Mouse (Mus musculus): ENCODE results near the gene Rps27a. TPM values are rescaled to one million over a fixed set of nuclear protein-coding genes. Genes with fewer than 3 reads are reported as not detected.
"Not testable (repeated sequence)": the region's sequence is repeated elsewhere in the genome, so short reads cannot be mapped to it uniquely, and the experiment has no call there.

Gene Rps27a
- polyA plus RNA-seq, 1 experiment from 2014 or later: 771 TPM

GRCm38 (mm10) chr11:29546762-29547161 lies 1.1 kb downstream of the Rps27a start:
- Histone ChIP-seq H3K27ac (no peak overlapping the region), H3K4me2 (replicated peaks) (peak overlapping the region; percentile 60), H3K36me3 (peaks cover 28% of the 10 kb centered on the region), H3K9me3 (replicated peaks) (no peaks in the 10 kb centered on the region), H3K9ac (peak overlapping the region; percentile 78), H3K4me3 (peak overlapping the region; percentile 54), H3K4me1 (peaks cover 9% of the 10 kb centered on the region), H3K27me3 (no peaks in the 10 kb centered on the region)
- 31% methylated on average over 2 of the region's 2 CpGs for WGBS
- ATAC-seq (ENCODE audit: low FRiP score): no peak

- peak overlapping the region; percentile 60 for H3K4me2 ChIP-seq (replicated peaks)
- 93% methylated on average over 2 of the region's 2 CpGs for WGBS
- not testable (repeated sequence) for H3K4me1 ChIP-seq; H3K27ac ChIP-seq; ATAC-seq (ENCODE audit: low FRiP score); H3K9me3 ChIP-seq (replicated peaks); H3K9ac ChIP-seq; H3K27me3 ChIP-seq
- H3K36me3 ChIP-seq: peaks cover 32% of the 10 kb centered on the region
- peak overlapping the region; percentile 54 for H3K4me3 ChIP-seq
Observed at GRCm38 (mm10) chr11:29546297-29546696, 1.6 kb downstream of the Rps27a start.

GRCm38 (mm10) chr11:29545150-29545752 lies 2.7 kb downstream of the Rps27a start:
- not testable (repeated sequence) for H3K9ac ChIP-seq; ATAC-seq (ENCODE audit: low FRiP score); H3K4me1 ChIP-seq; H3K4me2 ChIP-seq (replicated peaks); H3K4me3 ChIP-seq; H3K27me3 ChIP-seq; H3K27ac ChIP-seq; H3K9me3 ChIP-seq (replicated peaks)
- peaks cover 41% of the 10 kb centered on the region for H3K36me3 ChIP-seq
- 89% methylated on average over 4 of the region's 4 CpGs for WGBS

GRCm38 (mm10) chr11:29544225-29544945 lies 3.5 kb downstream of the Rps27a start:
- Histone ChIP-seq H3K27ac (no peak overlapping the region), H3K36me3 (peaks cover 43% of the 10 kb centered on the region), H3K27me3 (no peaks in the 10 kb centered on the region), H3K4me1 (peaks cover 9% of the 10 kb centered on the region), H3K9me3 (replicated peaks) (no peaks in the 10 kb centered on the region), H3K4me3 (no peak overlapping the region), H3K9ac (no peak overlapping the region), H3K4me2 (replicated peaks) (no peak overlapping the region)
- no peak for ATAC-seq (ENCODE audit: low FRiP score)
- WGBS: 91% methylated on average over 3 of the region's 3 CpGs

- 91% methylated on average over 1 of the region's 1 CpGs for WGBS
- Histone ChIP-seq H3K9ac (no peak overlapping the region), H3K4me3 (no peak overlapping the region), H3K4me2 (replicated peaks) (no peak overlapping the region), H3K9me3 (replicated peaks) (no peaks in the 10 kb centered on the region), H3K4me1 (no peaks in the 10 kb centered on the region), H3K27me3 (no peaks in the 10 kb centered on the region), H3K27ac (no peak overlapping the region), H3K36me3 (peaks cover 54% of the 10 kb centered on the region)
- ATAC-seq (ENCODE audit: low FRiP score): no peak
Observed at GRCm38 (mm10) chr11:29538201-29538600, 9.7 kb downstream of the Rps27a start.

GRCm38 (mm10) chr11:29525988-29526794 lies 21.7 kb downstream of the Rps27a start, which contains the start of gene Mtif2:
Gene Mtif2, plus strand, starts transcription at chr11:29526408.
- WGBS: 2% methylated on average over 47 of the region's 47 CpGs
- Histone ChIP-seq H3K36me3 (peaks cover 5% of the 10 kb centered on the region), H3K9me3 (replicated peaks) (no peaks in the 10 kb centered on the region), H3K27ac (peak within 1 kb of the TSS; percentile 82), H3K4me3 (peak within 1 kb of the TSS; percentile 72), H3K27me3 (no peaks in the 10 kb centered on the region), H3K9ac (peak within 1 kb of the TSS; percentile 77), H3K4me1 (peaks cover 11% of the 10 kb centered on the region), H3K4me2 (replicated peaks) (peak within 1 kb of the TSS; percentile 75)
- ATAC-seq (ENCODE audit: low FRiP score): peak; percentile 96

GRCm38 (mm10) chr11:29514682-29515412 lies 33.1 kb downstream of the Rps27a start, which contains the start of gene Prorsd1:
Gene Prorsd1, minus strand, starts transcription at chr11:29515033.
- H3K4me1 ChIP-seq: peaks cover 3% of the 10 kb centered on the region; the same call in 1 of the 2 replicates
- H3K27ac ChIP-seq: peak within 1 kb of the TSS; percentile 76
- H3K27me3 ChIP-seq: no peaks in the 10 kb centered on the region
- H3K4me3 ChIP-seq: peak within 1 kb of the TSS; percentile 56
- no peaks in the 10 kb centered on the region for H3K9me3 ChIP-seq (replicated peaks)
- ATAC-seq (ENCODE audit: low FRiP score): peak; percentile 98
- 3% methylated on average over 40 of the region's 40 CpGs for WGBS
- peak within 1 kb of the TSS; percentile 68 for H3K4me2 ChIP-seq (replicated peaks)
- peak within 1 kb of the TSS; percentile 64 for H3K9ac ChIP-seq
- H3K36me3 ChIP-seq: peaks cover 10% of the 10 kb centered on the region

GRCm38 (mm10) chr11:29514325-29514681 lies 33.6 kb downstream of the Rps27a start:
- WGBS: 29% methylated on average over 10 of the region's 10 CpGs
- ATAC-seq (ENCODE audit: low FRiP score): peak; percentile 1; the same call in 1 of the 2 replicates
- H3K4me3 ChIP-seq: peak overlapping the region; percentile 56
- peaks cover 3% of the 10 kb centered on the region; the same call in 1 of the 2 replicates for H3K4me1 ChIP-seq
- peak overlapping the region; percentile 64 for H3K9ac ChIP-seq
- H3K9me3 ChIP-seq (replicated peaks): no peaks in the 10 kb centered on the region
- peaks cover 10% of the 10 kb centered on the region for H3K36me3 ChIP-seq
- peak overlapping the region; percentile 68 for H3K4me2 ChIP-seq (replicated peaks)
- H3K27ac ChIP-seq: peak overlapping the region; percentile 76; the same call in 1 of the 2 replicates
- H3K27me3 ChIP-seq: no peaks in the 10 kb centered on the region

GRCm38 (mm10) chr11:29512818-29513535 lies 34.9 kb downstream of the Rps27a start:
- no peak for ATAC-seq (ENCODE audit: low FRiP score)
- no peak overlapping the region for H3K27ac ChIP-seq
- no peaks in the 10 kb centered on the region for H3K9me3 ChIP-seq (replicated peaks)
- 93% methylated on average over 4 of the region's 4 CpGs for WGBS
- H3K4me3 ChIP-seq: no peak overlapping the region
- no peaks in the 10 kb centered on the region for H3K27me3 ChIP-seq
- H3K4me1 ChIP-seq: peaks cover 3% of the 10 kb centered on the region; the same call in 1 of the 2 replicates
- no peak overlapping the region for H3K9ac ChIP-seq
- H3K36me3 ChIP-seq: peaks cover 10% of the 10 kb centered on the region
- no peak overlapping the region for H3K4me2 ChIP-seq (replicated peaks)

GRCm38 (mm10) chr11:29509421-29509820 lies 38.5 kb downstream of the Rps27a start:
- Histone ChIP-seq H3K4me1 (peaks cover 3% of the 10 kb centered on the region; the same call in 1 of the 2 replicates), H3K9me3 (replicated peaks) (no peaks in the 10 kb centered on the region), H3K4me3 (no peak overlapping the region), H3K4me2 (replicated peaks) (no peak overlapping the region), H3K36me3 (peaks cover 24% of the 10 kb centered on the region), H3K27ac (no peak overlapping the region), H3K27me3 (no peaks in the 10 kb centered on the region), H3K9ac (no peak overlapping the region)
- ATAC-seq (ENCODE audit: low FRiP score): no peak
- WGBS: 93% methylated on average over 1 of the region's 1 CpGs

GRCm38 (mm10) chr11:29504899-29505625 lies 42.8 kb downstream of the Rps27a start:
- ATAC-seq (ENCODE audit: low FRiP score): no peak
- Histone ChIP-seq H3K27ac (no peak overlapping the region), H3K36me3 (peaks cover 35% of the 10 kb centered on the region), H3K4me2 (replicated peaks) (no peak overlapping the region), H3K4me3 (no peak overlapping the region), H3K4me1 (no peaks in the 10 kb centered on the region), H3K9me3 (replicated peaks) (no peaks in the 10 kb centered on the region), H3K9ac (no peak overlapping the region), H3K27me3 (no peaks in the 10 kb centered on the region)
- WGBS: 94% methylated on average over 2 of the region's 2 CpGs

Measured in hindbrain, embryonic 12.5 days (tissue).